Mouse (Mus musculus) CD8-positive naive resting alpha-beta T cell, adult 2 months (primary cell): ENCODE measurements around the gene Rnase1.
A peak's percentile ranks its signal among the peaks of the same experiment; 100 is the strongest.

ENCODE experiments used
- DNase-seq, 2 experiments: peaks; one replicate each; pipeline ENCODE4 v3.0.0; 2022; ENCODE audit warnings: low read depth in 2 of 2, low spot score in 2 of 2

Rnase1 gene

DNA sequence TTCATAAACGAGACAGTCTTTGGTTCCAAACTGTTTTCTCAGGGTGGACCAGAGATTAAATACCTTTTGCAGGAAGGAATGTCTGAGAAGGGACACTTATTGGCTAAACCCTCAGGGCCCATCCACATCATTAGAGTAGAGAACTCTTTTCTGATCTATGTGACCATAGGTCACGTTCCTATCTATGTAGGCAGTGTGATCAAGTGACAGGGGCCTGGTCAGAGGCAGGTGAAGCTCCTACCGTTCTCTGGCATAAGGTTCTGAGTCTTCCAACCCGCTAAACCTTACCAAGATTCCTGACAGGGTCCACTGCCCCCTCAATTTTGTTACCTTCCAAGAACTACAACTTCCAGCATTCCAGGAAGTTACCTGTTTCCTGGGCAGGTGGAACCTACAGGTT lies 4.5 kb downstream of the Rnase1 start:
- no peak for DNase-seq

GRCm38 (mm10) chr14:51140342-51140741 lies 6.2 kb downstream of the Rnase1 start:
- DNase-seq, result no peak

DNA sequence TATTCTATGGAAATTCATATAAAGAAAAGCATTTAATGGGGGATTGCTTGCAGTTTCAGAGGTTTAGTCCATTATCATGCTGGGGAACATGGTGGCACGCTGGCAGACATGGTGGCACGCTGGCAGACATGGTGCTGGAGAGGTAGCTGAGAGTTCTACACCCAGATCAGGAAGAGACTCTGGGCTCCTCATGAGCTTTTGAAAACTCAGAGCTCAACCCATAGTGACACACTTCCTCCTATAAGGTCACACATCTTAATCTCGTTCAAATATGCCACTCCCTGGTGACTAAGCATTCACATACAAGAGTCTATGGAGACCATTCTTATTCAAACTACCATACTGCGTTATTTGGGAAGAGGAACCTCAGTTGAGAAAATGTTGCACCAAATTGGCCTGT lies 14.2 kb downstream of the Rnase1 start:
- DNase-seq, result no peak

DNA sequence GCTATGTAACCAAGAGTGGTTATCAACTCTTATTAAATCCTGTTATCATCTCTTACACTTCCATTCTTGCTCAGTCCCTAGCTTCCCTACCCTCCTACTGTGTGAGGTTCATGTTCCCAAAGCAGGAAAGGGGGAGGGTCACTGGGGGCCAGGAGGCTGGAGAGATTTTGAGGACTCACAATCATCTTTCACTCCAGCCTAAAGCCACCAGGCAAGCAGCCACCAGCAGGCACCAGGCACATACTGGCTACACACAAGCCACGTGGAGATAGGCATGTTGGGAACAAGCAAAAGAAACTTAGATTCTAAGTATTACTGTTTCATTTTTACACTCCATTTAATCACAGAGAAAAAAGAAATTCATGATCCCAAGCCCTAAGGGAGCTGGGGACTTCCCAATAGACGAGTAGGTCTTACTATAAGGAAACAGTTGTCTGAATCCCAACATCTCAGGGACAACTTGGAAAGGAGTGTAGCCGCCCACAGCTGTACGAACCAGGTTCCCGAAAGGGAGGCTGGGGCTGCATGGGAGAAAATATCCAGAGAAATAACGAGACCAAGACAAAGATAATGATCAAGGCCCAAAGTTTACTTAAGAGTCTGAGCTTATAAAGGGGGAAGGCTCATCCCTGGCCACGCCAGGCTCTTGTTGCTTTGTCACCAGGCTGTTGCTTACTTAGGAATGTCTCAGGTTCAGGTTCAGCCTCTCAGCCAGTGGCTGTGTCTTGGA lies 15.3 kb downstream of the Rnase1 start:
- no peak for DNase-seq

DNA sequence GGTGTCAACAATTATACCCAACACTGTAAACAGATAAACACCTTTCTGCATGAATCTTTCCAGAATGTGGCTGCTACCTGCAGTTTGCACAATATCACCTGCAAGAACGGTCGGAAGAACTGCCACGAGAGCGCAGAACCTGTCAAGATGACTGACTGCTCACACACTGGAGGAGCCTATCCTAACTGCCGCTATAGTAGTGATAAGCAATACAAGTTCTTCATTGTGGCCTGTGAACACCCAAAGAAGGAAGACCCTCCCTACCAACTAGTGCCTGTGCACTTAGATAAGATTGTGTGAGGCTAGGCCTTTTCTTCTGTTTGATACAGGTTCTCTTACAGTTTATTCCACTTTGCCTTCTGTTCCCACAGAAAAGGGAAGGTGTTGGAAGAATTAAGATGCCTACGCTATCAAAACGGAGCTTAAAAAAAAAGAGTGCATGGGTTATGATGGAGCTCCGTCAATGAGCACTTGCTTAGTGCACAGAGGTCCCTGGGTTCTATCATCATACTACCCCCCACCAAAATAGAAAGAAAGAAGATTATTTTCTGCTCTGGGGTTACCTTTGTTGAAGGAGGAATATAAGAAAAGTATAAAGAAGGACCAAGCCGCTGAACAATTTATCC lies 16.2 kb downstream of the Rnase1 start:
- no peak for DNase-seq

DNA sequence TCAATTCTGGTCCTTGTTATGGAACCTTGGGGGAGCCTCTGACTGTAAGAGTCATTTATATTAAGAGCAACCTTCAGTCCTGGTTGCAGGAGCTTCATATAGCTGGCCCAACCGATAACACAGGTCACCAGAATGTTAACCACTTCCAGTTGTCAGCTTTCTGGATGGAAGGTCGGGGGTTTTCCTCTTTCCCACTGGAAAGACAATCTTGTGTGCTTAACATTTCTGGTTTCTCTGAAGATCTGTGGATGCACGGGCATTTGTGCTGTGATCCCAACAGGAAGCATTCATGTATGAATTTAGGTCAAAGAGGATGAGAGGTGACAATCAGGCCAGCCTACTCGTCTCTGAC lies 17.0 kb downstream of the Rnase1 start:
- DNase-seq, result no peak

DNA sequence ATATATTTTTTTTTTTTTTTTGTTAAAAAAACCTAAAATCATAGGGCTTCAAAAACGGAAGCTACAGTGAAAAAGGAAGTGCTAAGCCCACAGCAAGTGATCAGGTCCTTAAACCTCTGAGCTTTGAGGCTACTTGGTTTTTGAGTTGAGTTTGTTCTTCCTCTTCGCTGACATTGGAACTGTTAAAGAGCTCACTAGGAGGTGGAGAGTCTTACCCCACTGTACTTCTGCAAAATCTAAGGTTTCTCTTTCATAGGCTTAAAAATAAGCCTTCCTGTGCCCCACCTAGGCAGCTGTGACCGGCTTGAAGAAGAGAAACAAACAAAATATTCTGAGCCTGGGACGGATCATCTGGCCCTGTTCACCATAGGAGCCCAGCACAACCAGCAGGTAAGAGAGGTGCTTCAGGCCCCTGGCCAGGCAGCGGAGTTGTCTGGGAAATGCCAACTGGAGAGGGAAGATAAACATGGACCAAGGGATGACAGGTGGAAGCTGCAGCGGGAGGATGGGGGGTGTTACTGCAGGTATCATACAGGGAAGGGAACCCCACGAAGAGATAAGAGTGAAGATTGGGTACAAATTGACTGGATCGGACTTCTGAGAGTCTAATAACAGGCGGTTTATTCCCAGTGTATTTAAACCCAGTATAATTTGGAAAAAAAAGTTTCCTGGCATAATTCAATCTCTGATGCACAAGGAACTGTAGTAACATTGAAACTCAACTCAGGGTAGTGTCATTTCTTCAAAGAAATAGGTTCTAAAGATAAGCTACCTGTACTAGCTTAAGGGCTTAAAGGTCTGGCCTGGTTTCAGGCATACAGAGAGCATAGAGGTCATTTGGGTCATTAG lies 17.6 kb downstream of the Rnase1 start:
- no peak for DNase-seq

DNA sequence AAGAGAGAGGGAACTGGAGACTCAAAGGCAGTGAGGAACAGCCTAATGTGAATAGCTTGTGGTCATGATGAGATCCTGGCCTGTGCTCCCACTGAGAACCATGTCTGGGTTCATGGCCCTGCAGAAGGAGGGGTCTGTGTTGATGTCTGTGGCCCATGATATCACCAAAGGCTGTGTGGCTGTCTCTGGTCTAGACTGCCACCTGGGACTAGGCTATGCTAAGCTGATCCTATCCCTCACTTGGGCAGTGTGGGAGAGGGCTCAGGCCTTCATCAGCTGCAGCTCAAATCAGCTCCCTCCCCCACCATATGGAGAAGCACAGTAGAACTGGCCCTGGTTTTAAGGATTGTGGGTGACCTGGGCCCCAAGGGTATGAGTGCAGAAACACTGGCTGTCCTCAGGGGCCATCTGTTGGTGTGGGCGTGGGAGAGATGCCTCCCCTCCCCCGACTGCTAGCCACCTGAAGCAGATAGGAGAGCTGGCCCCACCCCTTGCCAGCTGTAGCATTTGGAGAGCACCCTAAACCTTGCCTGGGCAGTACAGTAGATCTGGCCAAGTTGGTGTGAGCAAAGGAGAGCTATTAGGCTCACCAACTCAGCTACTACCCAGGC lies 18.8 kb downstream of the Rnase1 start:
- DNase-seq, result no peak

DNA sequence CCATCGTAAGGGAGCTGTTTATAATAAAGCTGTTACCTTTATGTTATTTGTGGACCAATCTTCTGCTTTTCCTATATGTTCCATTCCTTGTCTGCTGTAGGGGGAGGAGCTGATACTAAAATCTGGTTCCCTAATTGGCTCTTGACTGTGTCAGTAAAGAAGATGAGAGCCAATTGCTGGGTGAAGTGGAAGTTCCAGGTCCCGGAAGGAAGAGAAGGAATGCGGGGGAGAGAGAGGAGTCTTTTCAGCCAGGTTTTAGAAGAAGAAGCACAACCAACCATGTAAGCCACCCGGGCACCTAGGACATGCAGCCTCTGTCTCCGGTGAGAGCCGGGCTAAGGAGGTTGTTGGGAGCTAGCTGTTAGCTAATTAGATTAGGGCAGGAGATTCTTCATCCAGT lies 20.9 kb downstream of the Rnase1 start:
- no peak for DNase-seq

GRCm38 (mm10) chr14:51113916-51114560 lies 32.5 kb downstream of the Rnase1 start, which contains the start of gene Eddm3b:
Gene Eddm3b (plus strand): TSS chr14:51114426.
- DNase-seq, result no peak

DNA sequence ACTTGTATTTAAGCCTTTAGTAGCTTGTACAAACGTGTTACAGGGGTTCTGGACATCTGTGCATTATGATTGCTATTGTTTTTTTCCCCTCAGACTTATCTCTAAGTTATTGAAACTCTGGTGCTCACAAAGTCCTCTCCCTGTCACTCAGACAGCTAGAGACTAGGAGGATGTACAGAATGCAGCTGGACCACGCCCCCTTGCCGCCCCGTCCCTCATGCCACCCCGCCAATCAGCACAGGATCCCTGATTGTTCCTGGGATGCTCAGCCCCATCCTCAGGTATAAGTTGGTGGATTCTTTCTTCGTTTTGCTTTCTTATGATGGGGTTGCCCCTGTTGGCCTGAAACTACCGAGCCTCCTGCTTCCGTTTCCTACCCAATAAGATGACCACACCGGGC lies 33.1 kb downstream of the Rnase1 start:
- DNase-seq, result no peak

DNA sequence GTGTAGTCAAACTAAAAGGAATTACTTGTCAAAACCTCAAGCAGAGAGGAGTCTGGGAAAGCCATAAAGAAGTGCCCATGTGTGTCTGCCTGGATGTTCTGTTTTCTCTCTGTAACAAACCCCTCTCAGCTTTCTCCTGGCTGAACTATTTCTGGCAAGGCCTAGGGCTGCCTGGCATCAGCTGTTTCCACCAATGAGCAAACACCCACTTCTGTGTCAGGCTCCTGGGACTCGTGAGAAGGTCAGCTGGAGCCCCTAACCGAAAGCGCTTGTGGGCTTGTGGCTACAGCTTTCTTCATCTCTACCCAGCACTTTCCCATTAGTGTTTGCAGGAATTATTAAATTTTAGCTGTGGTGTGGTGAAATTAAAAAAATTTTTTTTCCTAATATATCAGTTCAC lies 34.6 kb downstream of the Rnase1 start:
- no peak for DNase-seq

- DNase-seq, result no peak
These were observed 40.1 kb downstream of the Rnase1 start for GRCm38 (mm10) chr14:51106449-51106967.

DNA sequence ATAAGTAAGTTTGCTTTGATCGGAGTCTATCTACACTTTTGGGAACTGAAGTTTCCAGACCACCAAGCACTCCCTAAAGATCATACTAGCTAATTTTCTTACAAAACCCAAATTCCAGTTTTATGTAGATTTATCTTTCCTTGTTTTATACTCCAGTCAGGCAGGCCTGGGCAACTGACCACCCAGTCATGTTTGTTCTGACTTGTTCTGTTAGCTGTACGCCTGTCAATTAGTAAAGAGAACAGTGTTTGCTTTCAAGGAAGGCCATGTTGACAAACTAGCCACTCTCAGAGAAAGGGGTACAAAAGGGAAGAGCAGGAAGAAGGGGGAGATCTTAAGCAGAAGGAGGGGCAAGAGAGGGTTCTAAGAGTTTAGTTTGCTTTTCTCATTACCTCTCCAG lies 42.2 kb downstream of the Rnase1 start:
- no peak for DNase-seq

DNA sequence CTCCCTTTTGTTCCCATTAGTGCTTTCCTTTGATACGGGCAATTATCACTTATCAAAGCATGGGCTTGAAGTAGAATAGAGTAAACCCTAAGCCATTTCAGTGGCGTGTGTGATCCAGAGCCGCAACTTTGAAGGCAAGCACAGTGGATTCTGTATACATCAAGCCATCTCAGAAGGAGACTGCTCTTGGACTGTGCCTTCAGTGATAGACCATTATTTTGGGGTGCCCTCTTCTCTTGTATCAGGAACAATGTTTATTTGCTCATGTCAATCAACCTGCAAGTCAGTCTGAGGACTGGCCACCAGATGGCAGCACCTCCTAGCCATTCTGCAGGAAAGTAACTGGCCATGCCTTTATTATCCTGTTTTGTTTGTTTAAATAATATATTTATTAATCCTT lies 43.4 kb downstream of the Rnase1 start:
- DNase-seq, result peak; percentile 34 to 44

DNA sequence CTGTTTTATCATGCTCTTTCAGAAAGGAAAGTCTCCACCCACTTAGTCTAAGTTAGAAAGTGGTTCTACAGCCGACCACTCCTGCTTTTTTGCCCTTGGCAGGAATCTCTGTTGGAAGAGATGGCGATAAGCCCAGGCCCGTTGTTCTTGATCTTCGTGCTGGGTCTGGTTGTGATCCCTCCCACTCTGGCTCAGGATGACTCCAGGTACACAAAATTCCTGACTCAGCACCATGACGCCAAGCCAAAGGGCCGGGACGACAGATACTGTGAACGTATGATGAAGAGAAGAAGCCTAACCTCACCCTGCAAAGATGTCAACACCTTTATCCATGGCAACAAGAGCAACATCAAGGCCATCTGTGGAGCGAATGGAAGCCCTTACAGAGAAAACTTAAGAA lies 45.3 kb downstream of the Rnase1 start:
- DNase-seq, result no peak

- no peak for DNase-seq
These were observed 47.7 kb downstream of the Rnase1 start for GRCm38 (mm10) chr14:51098921-51099320.

DNA sequence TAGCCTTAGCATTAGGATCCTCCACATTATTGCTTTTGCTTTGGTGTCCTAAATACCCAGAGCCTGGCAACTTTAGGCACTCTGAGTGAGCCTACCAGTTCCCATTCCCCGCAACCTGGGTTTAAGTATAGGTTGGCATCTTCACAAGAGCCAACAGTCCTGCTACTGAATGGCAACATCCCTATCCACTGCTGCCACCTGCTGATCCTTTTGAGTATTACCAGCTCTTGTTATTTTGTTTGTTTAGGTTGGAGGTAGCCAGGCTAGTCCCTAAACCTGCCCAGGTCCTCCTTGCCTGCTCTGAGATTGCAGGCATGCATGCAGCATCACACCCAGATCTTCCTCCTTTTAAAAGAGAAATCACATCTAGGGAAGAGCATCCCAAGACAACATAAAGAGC lies 48.3 kb downstream of the Rnase1 start:
- peak; percentile 75 to 82 for DNase-seq

GRCm38 (mm10) chr14:51095736-51096524 lies 50.7 kb downstream of the Rnase1 start:
- no peak for DNase-seq
